Mouse (Mus musculus): ENCODE measurements around the gene Gm49711. TPM values are rescaled to one million over a fixed set of nuclear protein-coding genes. Genes with fewer than 3 reads are reported as not detected.
A peak's percentile ranks its signal among the peaks of the same experiment; 100 is the strongest.

Gene Gm49711
- polyA plus RNA-seq, 1 experiment from 2014 or later, result not detected

DNA sequence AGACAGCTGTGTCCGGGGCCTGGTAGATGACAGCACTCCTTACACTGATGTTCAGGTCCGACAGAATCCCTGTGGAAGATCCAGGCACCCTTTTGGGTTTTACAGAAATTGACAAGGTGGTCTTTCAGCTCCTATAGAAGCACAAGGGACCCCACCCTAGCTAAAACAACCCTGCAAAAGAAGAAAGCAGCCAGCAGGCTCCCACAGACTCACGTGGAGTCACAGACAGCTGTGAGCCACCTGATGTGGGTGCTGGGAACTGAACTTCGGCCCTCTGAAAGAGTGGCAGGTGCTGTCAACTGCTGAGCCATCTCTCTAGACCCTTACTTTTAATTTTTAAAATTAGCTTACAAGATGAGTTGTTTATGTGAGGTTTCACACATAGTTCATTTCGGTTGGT is 23.4 kb upstream of the Gm49711 start:
- H3K27me3 ChIP-seq (replicated peaks; ENCODE audit: control insufficient read depth, insufficient read depth, low read length), result no peaks in the 10 kb centered on the region
- H3K9ac ChIP-seq (ENCODE audit: low read length), result no peak overlapping the region
- H3K9me3 ChIP-seq (ENCODE audit: control insufficient read depth, low read length), result 0 out of 2 replicates have a peak, but pooled peaks cover under 1% of the 10 kb centered on the region
- H3K4me1 ChIP-seq (replicated peaks; ENCODE audit: control insufficient read depth, insufficient read depth, low read length), result 0 out of 2 replicates have a peak, but pooled peaks cover 4% of the 10 kb centered on the region
- no peak overlapping the region for H3K27ac ChIP-seq (ENCODE audit: low read depth)
- H3K4me3 ChIP-seq (ENCODE audit: low read depth, low read length), result no peak overlapping the region
- no peaks in the 10 kb centered on the region for H3K36me3 ChIP-seq (ENCODE audit: control insufficient read depth, insufficient read depth, low read length)
- no peak for ATAC-seq (replicated peaks; ENCODE audit: low FRiP score, low TSS enrichment, low read depth)
- WGBS, result 81% methylated on average over 5 of the region's 5 CpGs
- H3K4me2 ChIP-seq (ENCODE audit: low read length), result no peak overlapping the region
- DNase-seq (ENCODE audit: low spot score), result no peak

GRCm38 (mm10) chr16:92036701-92037100 is 21.4 kb upstream of the Gm49711 start:
- Histone ChIP-seq H3K4me1 (replicated peaks; ENCODE audit: control insufficient read depth, insufficient read depth, low read length) (0 out of 2 replicates have a peak, but pooled peaks cover 4% of the 10 kb centered on the region), H3K9ac (ENCODE audit: low read length) (no peak overlapping the region), H3K4me2 (ENCODE audit: low read length) (no peak overlapping the region), H3K36me3 (ENCODE audit: control insufficient read depth, insufficient read depth, low read length) (no peaks in the 10 kb centered on the region), H3K9me3 (ENCODE audit: control insufficient read depth, low read length) (0 out of 2 replicates have a peak, but pooled peaks cover 4% of the 10 kb centered on the region), H3K4me3 (ENCODE audit: low read depth, low read length) (no peak overlapping the region), H3K27me3 (replicated peaks; ENCODE audit: control insufficient read depth, insufficient read depth, low read length) (no peaks in the 10 kb centered on the region), H3K27ac (ENCODE audit: low read depth) (no peak overlapping the region)
- ATAC-seq (replicated peaks; ENCODE audit: low FRiP score, low TSS enrichment, low read depth) (no peak), DNase-seq (ENCODE audit: low spot score) (no peak)
- WGBS, result 66% methylated on average over 8 of the region's 8 CpGs

DNA sequence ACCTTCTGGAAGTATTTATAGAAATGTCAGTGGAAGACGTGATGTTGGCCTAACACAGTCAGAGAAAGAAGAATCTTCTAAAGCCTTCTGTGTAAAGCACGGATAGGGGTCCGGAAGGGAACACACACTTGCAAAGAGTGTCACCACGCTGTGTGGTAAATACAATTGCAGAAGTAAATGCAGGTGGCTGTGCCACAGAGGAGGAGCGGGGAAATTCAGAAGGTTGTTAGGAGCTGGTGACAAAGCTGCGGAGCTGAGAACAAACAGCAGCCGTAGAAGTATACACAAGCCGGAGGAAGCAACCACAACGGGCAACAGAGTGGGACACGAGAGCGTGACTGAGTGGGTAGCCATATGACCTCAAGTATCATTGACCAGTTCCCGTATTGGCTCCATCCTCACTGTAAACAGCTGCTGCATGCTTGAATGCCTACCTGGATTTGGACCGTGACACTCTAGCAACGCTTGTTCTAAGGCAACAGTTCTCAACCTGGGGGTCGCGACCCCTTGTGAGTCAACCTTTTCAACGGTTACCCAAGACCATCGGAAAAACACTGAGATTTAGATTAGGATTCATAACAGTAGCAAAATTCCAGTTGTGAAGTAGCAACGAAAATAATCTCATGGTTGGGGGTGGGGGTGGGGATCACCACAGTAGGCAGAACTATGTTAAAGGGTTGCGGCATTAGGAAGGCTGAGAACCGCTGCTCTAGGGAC is 20.1 kb upstream of the Gm49711 start:
- Histone ChIP-seq H3K4me1 (replicated peaks; ENCODE audit: control insufficient read depth, insufficient read depth, low read length) (0 out of 2 replicates have a peak, but pooled peaks cover 4% of the 10 kb centered on the region), H3K9ac (ENCODE audit: low read length) (no peak overlapping the region), H3K36me3 (ENCODE audit: control insufficient read depth, insufficient read depth, low read length) (no peaks in the 10 kb centered on the region), H3K4me2 (ENCODE audit: low read length) (no peak overlapping the region), H3K27ac (ENCODE audit: low read depth) (no peak overlapping the region), H3K4me3 (ENCODE audit: low read depth, low read length) (no peak overlapping the region), H3K27me3 (replicated peaks; ENCODE audit: control insufficient read depth, insufficient read depth, low read length) (no peaks in the 10 kb centered on the region), H3K9me3 (ENCODE audit: control insufficient read depth, low read length) (0 out of 2 replicates have a peak, but pooled peaks cover 4% of the 10 kb centered on the region)
- WGBS, result 72% methylated on average over 21 of the region's 21 CpGs
- ATAC-seq (replicated peaks; ENCODE audit: low FRiP score, low TSS enrichment, low read depth) (no peak), DNase-seq (ENCODE audit: low spot score) (no peak)

GRCm38 (mm10) chr16:92039421-92039820 is 18.7 kb upstream of the Gm49711 start:
- Histone ChIP-seq H3K9me3 (ENCODE audit: control insufficient read depth, low read length) (0 out of 2 replicates have a peak, but pooled peaks cover 4% of the 10 kb centered on the region), H3K4me3 (ENCODE audit: low read depth, low read length) (no peak overlapping the region), H3K36me3 (ENCODE audit: control insufficient read depth, insufficient read depth, low read length) (no peaks in the 10 kb centered on the region), H3K4me1 (replicated peaks; ENCODE audit: control insufficient read depth, insufficient read depth, low read length) (0 out of 2 replicates have a peak, but pooled peaks cover 4% of the 10 kb centered on the region), H3K27me3 (replicated peaks; ENCODE audit: control insufficient read depth, insufficient read depth, low read length) (no peaks in the 10 kb centered on the region), H3K27ac (ENCODE audit: low read depth) (no peak overlapping the region), H3K4me2 (ENCODE audit: low read length) (no peak overlapping the region), H3K9ac (ENCODE audit: low read length) (no peak overlapping the region)
- DNase-seq (ENCODE audit: low spot score), result no peak
- ATAC-seq (replicated peaks; ENCODE audit: low FRiP score, low TSS enrichment, low read depth), result peak; percentile 50; the same call in 1 of the 2 replicates
- 90% methylated on average over 7 of the region's 7 CpGs for WGBS

GRCm38 (mm10) chr16:92039966-92040365 is 18.1 kb upstream of the Gm49711 start:
- WGBS, result 97% methylated on average over 11 of the region's 11 CpGs
- no peaks in the 10 kb centered on the region for H3K27me3 ChIP-seq (replicated peaks; ENCODE audit: control insufficient read depth, insufficient read depth, low read length)
- DNase-seq (ENCODE audit: low spot score) (no peak), ATAC-seq (replicated peaks; ENCODE audit: low FRiP score, low TSS enrichment, low read depth) (no peak)
- 0 out of 2 replicates have a peak, but pooled peaks cover 4% of the 10 kb centered on the region for H3K4me1 ChIP-seq (replicated peaks; ENCODE audit: control insufficient read depth, insufficient read depth, low read length)
- no peak overlapping the region for H3K4me2 ChIP-seq (ENCODE audit: low read length)
- H3K27ac ChIP-seq (ENCODE audit: low read depth), result no peak overlapping the region
- no peak overlapping the region for H3K9ac ChIP-seq (ENCODE audit: low read length)
- H3K36me3 ChIP-seq (ENCODE audit: control insufficient read depth, insufficient read depth, low read length), result no peaks in the 10 kb centered on the region
- 0 out of 2 replicates have a peak, but pooled peaks cover 4% of the 10 kb centered on the region for H3K9me3 ChIP-seq (ENCODE audit: control insufficient read depth, low read length)
- no peak overlapping the region for H3K4me3 ChIP-seq (ENCODE audit: low read depth, low read length)

DNA sequence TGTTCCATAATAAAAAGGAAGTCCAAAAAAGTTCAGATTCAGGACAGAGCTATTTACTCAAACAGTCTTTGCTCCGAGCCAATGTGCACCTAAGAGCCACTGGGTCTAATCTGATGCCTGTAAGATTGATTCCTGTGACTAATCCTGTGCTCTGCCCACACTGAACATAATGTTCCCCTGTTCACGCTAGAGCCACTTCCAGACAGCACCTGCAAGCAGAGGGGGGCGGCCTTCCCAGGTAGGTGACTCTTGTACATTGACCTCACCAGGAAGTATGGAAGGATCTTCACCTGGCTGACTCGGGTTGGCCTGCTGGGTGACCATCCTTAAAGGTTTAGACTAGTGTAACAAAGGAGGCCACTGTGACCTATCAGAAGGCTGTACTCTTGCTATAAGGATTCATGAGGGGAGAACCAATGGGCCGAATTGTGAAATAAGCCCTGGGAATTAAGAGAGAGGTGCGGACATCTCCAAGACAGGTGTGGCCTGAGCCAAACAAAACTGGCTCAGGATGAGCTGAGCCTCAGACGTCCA is 6.3 kb upstream of the Gm49711 start:
- Histone ChIP-seq H3K4me1 (replicated peaks; ENCODE audit: control insufficient read depth, insufficient read depth, low read length) (no peaks in the 10 kb centered on the region), H3K9me3 (ENCODE audit: control insufficient read depth, low read length) (peaks cover 6% of the 10 kb centered on the region; the same call in 1 of the 2 replicates), H3K4me2 (ENCODE audit: low read length) (no peak overlapping the region), H3K36me3 (ENCODE audit: control insufficient read depth, insufficient read depth, low read length) (no peaks in the 10 kb centered on the region), H3K27me3 (replicated peaks; ENCODE audit: control insufficient read depth, insufficient read depth, low read length) (no peaks in the 10 kb centered on the region), H3K27ac (ENCODE audit: low read depth) (no peak overlapping the region), H3K4me3 (ENCODE audit: low read depth, low read length) (no peak overlapping the region), H3K9ac (ENCODE audit: low read length) (no peak overlapping the region)
- ATAC-seq (replicated peaks; ENCODE audit: low FRiP score, low TSS enrichment, low read depth) (no peak), DNase-seq (ENCODE audit: low spot score) (no peak)
- 85% methylated on average over 7 of the region's 7 CpGs for WGBS

DNA sequence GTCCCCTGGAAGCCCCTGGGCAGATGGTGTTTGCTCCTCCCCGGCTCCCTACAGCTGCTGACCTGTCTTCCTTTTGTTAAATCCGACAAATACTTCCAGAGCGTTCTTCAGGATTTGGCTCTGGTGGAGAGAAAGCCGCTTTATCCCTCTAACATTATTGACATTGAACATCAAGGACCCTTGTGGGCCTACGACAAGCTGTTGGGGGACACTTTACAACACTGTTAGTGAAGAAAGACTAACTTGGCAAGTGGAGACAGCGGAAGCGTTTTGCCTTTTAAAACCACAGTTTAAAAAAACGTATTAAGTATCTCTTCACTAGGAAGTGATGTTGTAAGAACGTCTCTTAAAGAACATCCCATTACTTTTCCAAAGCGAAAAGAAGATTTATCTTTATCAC is 5.5 kb upstream of the Gm49711 start:
- Histone ChIP-seq H3K9me3 (ENCODE audit: control insufficient read depth, low read length) (peaks cover 6% of the 10 kb centered on the region; the same call in 1 of the 2 replicates), H3K4me3 (ENCODE audit: low read depth, low read length) (no peak overlapping the region), H3K9ac (ENCODE audit: low read length) (no peak overlapping the region), H3K27me3 (replicated peaks; ENCODE audit: control insufficient read depth, insufficient read depth, low read length) (no peaks in the 10 kb centered on the region), H3K36me3 (ENCODE audit: control insufficient read depth, insufficient read depth, low read length) (no peaks in the 10 kb centered on the region), H3K4me1 (replicated peaks; ENCODE audit: control insufficient read depth, insufficient read depth, low read length) (peaks cover 6% of the 10 kb centered on the region; the same call in 1 of the 2 replicates), H3K4me2 (ENCODE audit: low read length) (no peak overlapping the region), H3K27ac (ENCODE audit: low read depth) (no peak overlapping the region)
- WGBS, result 78% methylated on average over 10 of the region's 10 CpGs
- no peak for ATAC-seq (replicated peaks; ENCODE audit: low FRiP score, low TSS enrichment, low read depth)
- DNase-seq (ENCODE audit: low spot score), result no peak

GRCm38 (mm10) chr16:92056711-92057110 is 1.4 kb upstream of the Gm49711 start:
- no peak for ATAC-seq (replicated peaks; ENCODE audit: low FRiP score, low TSS enrichment, low read depth)
- Histone ChIP-seq H3K4me3 (ENCODE audit: low read depth, low read length) (no peak overlapping the region), H3K9me3 (ENCODE audit: control insufficient read depth, low read length) (peaks cover 6% of the 10 kb centered on the region; the same call in 1 of the 2 replicates), H3K4me2 (ENCODE audit: low read length) (no peak overlapping the region), H3K4me1 (replicated peaks; ENCODE audit: control insufficient read depth, insufficient read depth, low read length) (peaks cover 18% of the 10 kb centered on the region), H3K9ac (ENCODE audit: low read length) (no peak overlapping the region), H3K27ac (ENCODE audit: low read depth) (no peak overlapping the region), H3K27me3 (replicated peaks; ENCODE audit: control insufficient read depth, insufficient read depth, low read length) (no peaks in the 10 kb centered on the region), H3K36me3 (ENCODE audit: control insufficient read depth, insufficient read depth, low read length) (peaks cover 6% of the 10 kb centered on the region)
- whole genome bisulfite sequencing, result 49% methylated on average over 2 of the region's 2 CpGs
- DNase-seq (ENCODE audit: low spot score), result no peak
